Mouse (Mus musculus) brain, embryonic 14.5 days (tissue): ENCODE results near the gene Pkn3. TPM values are rescaled to one million over a fixed set of nuclear protein-coding genes. Genes with fewer than 3 reads are reported as not detected.
A peak's percentile ranks its signal among the peaks of the same experiment; 100 is the strongest.
"Not testable (repeated sequence)": the region's sequence is repeated elsewhere in the genome, so short reads cannot be mapped to it uniquely, and the experiment has no call there.

ENCODE experiments used
- DNase-seq: peaks from one replicate; pipeline ENCODE4 v3.0.0-alpha.2; 2011; ENCODE audit warnings: low read depth
- CTCF ChIP-seq: fragments of 200-500 bp; IDR thresholded peaks from 2 replicates; pipeline ENCODE4 v1.5.1; 2012; ENCODE audit warnings: inconsistent platforms, mild to moderate bottlenecking, moderate library complexity, borderline replicate concordance; ENCODE audit not compliant: insufficient read depth, insufficient read length; ENCODE audit errors: extremely low read depth
- POLR2A ChIP-seq: fragments of 200-500 bp; IDR thresholded peaks from 2 replicates; pipeline ENCODE4 v1.6.1; 2012; ENCODE audit warnings: mild to moderate bottlenecking, inconsistent platforms, borderline replicate concordance; ENCODE audit not compliant: poor library complexity, insufficient read depth, insufficient read length, severe bottlenecking; ENCODE audit errors: extremely low read depth
- polyA plus RNA-seq: library from polyadenylated mRNA; depleted of rRNA; stranded (reverse); fragments of >200 nt; gene quantifications from 2 replicates; pipeline ENCODE4 v1.2.3, GENCODE M21; 2012

The Pkn3 gene
- polyA plus RNA-seq, 1 experiment: 3.7 TPM

- TF ChIP-seq POLR2A (no peak), CTCF (peak; percentile 39; the same call in 1 of the 2 replicates)
- DNase-seq: peak; percentile 28
Observed at GRCm38 (mm10) chr2:30051992-30052761, 25.3 kb upstream of the Pkn3 start.

GRCm38 (mm10) chr2:30055310-30055709 lies 22.2 kb upstream of the Pkn3 start:
- not testable (repeated sequence) for DNase-seq

GRCm38 (mm10) chr2:30056736-30057135 lies 20.7 kb upstream of the Pkn3 start:
- TF ChIP-seq POLR2A (no peak), CTCF (no peak)

GRCm38 (mm10) chr2:30057223-30057904 lies 20.1 kb upstream of the Pkn3 start, which contains the start of gene Set:
Gene Set (plus strand): TSS chr2:30057378.
- DNase-seq: peak; percentile 46

More at GRCm38 (mm10) chr2:30056736-30057135, 20.7 kb upstream of the Pkn3 start:
- no peak for DNase-seq

GRCm38 (mm10) chr2:30058418-30058817 lies 19.1 kb upstream of the Pkn3 start:
- no peak for DNase-seq
- no peak for TF ChIP-seq POLR2A

More at GRCm38 (mm10) chr2:30057223-30057904, 20.1 kb upstream of the Pkn3 start, which contains the start of gene Set:
- TF ChIP-seq CTCF: no peak
- TF ChIP-seq POLR2A: no peak

- DNase-seq: peak; percentile 89
- TF ChIP-seq POLR2A: no peak
- no peak for TF ChIP-seq CTCF
Observed at GRCm38 (mm10) chr2:30061215-30062166, 16.0 kb upstream of the Pkn3 start.

GRCm38 (mm10) chr2:30062249-30063093 lies 15.0 kb upstream of the Pkn3 start:
- no peak for TF ChIP-seq CTCF
- 0 out of 2 replicates have a peak, but pooled peaks have one; percentile 3 for TF ChIP-seq POLR2A
- peak; percentile 83 for DNase-seq

- no peak for DNase-seq
- TF ChIP-seq CTCF (no peak), POLR2A (no peak)
Observed at GRCm38 (mm10) chr2:30063235-30063634, 14.2 kb upstream of the Pkn3 start.

GRCm38 (mm10) chr2:30063791-30064190 lies 13.7 kb upstream of the Pkn3 start:
- TF ChIP-seq POLR2A (no peak), CTCF (no peak)
- DNase-seq: no peak

- no peak for TF ChIP-seq POLR2A
- no peak for TF ChIP-seq CTCF
- no peak for DNase-seq
Observed at GRCm38 (mm10) chr2:30064298-30064697, 13.2 kb upstream of the Pkn3 start.

- peak; percentile 99 for DNase-seq
- no peak for TF ChIP-seq CTCF
- peak; percentile 88 for TF ChIP-seq POLR2A
Observed at GRCm38 (mm10) chr2:30066046-30066901, 11.2 kb upstream of the Pkn3 start.
